Mouse (Mus musculus): ENCODE measurements around the gene Palm3. TPM values are rescaled to one million over a fixed set of nuclear protein-coding genes. Genes with fewer than 3 reads are reported as not detected.

The Palm3 gene
- polyA plus RNA-seq (2014; fragmentation: Nextera tagmentation; extraction: Ambion mirVana), result 3.3 and 3.6 TPM in 2 replicates

DNA sequence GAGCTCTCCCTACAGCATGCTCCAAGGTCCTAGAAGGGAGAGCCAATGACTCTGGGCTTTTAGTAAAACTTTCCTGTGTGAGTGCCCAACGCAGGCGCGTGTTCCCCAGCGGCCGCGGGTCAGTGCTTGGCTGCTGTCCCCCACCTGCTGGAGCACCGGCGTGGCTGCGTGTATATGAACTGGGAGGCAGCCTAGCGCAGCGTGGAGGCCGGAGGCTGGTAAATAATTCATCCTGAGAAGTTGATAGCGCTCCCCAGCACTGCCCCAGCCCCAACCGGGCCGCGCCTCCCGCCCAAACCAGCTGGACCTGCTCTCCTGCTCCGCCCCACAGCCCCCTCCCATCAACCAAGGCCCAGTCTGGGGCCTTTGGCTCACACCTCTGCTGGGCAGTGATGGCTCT, at the start of gene Palm3:
TSS of gene Palm3 (plus strand) at position 376 of the 400 bp plus-strand sequence.
- Histone ChIP-seq H3K4me1 (ENCODE audit: control insufficient read depth, insufficient read depth, low read length) (0 out of 2 replicates have a peak, but pooled peaks cover 5% of the 10 kb centered on the region), H3K4me3 (ENCODE audit: low read depth, low read length) (0 out of 2 replicates have a peak within 1 kb of the TSS, but pooled peaks have one; percentile 2), H3K9ac (ENCODE audit: low read depth, low read length) (no peak within 1 kb of the TSS), H3K9me3 (ENCODE audit: control insufficient read depth, low read length) (no peaks in the 10 kb centered on the region), H3K27ac (replicated peaks; ENCODE audit: low read depth, low read length) (no peak within 1 kb of the TSS), H3K36me3 (ENCODE audit: control insufficient read depth, insufficient read depth, low read length) (no peaks in the 10 kb centered on the region), H3K27me3 (replicated peaks; ENCODE audit: control insufficient read depth, insufficient read depth, low read length) (0 out of 2 replicates have a peak, but pooled peaks cover 7% of the 10 kb centered on the region), H3K4me2 (ENCODE audit: low read depth, low read length) (peak within 1 kb of the TSS; percentile 25)
- WGBS, result 12% methylated on average over 18 of the region's 18 CpGs
- ATAC-seq (ENCODE audit: low read depth) (peak; percentile 50; the same call in 1 of the 2 replicates), DNase-seq (ENCODE audit: low spot score) (no peak)

DNA sequence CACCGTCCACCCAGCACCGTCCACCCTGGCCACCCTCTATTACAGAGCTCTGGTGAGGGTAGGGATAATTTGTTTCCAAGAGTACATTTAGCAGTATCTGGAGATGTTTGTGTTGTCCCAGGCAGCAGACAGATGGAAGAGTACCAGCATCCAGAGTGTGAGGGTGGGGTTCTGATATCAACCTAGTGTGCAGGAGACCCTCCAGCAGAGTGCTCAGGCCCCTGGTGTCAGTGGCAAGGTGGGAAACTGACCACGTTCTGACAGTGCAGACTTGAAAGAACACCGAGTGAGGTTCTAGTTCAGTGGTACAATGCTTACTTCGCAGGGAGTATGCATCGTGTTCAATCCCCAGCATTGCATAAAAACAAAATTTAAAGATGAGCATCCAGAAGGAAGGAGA, 49.6 kb upstream of the Palm3 start:
- H3K9ac ChIP-seq (ENCODE audit: low read depth, low read length), result peak overlapping the region; percentile 79
- peaks cover 10% of the 10 kb centered on the region for H3K4me1 ChIP-seq (ENCODE audit: control insufficient read depth, insufficient read depth, low read length)
- DNase-seq (ENCODE audit: low spot score) (no peak), ATAC-seq (ENCODE audit: low read depth) (no peak)
- H3K9me3 ChIP-seq (ENCODE audit: control insufficient read depth, low read length), result no peaks in the 10 kb centered on the region
- no peaks in the 10 kb centered on the region for H3K27me3 ChIP-seq (replicated peaks; ENCODE audit: control insufficient read depth, insufficient read depth, low read length)
- peak overlapping the region; percentile 88 for H3K4me2 ChIP-seq (ENCODE audit: low read depth, low read length)
- peak overlapping the region; percentile 93 for H3K4me3 ChIP-seq (ENCODE audit: low read depth, low read length)
- WGBS, result 68% methylated on average over 6 of the region's 6 CpGs
- H3K36me3 ChIP-seq (ENCODE audit: control insufficient read depth, insufficient read depth, low read length), result peaks cover 26% of the 10 kb centered on the region
- peak overlapping the region; percentile 65; the same call in 1 of the 2 replicates for H3K27ac ChIP-seq (replicated peaks; ENCODE audit: low read depth, low read length)

- peaks cover 13% of the 10 kb centered on the region for H3K4me1 ChIP-seq (ENCODE audit: control insufficient read depth, insufficient read depth, low read length)
- H3K36me3 ChIP-seq (ENCODE audit: control insufficient read depth, insufficient read depth, low read length), result peaks cover 24% of the 10 kb centered on the region
- H3K9me3 ChIP-seq (ENCODE audit: control insufficient read depth, low read length), result no peaks in the 10 kb centered on the region
- peak within 1 kb of the TSS; percentile 93 for H3K4me3 ChIP-seq (ENCODE audit: low read depth, low read length)
- peak within 1 kb of the TSS; percentile 97 for H3K4me2 ChIP-seq (ENCODE audit: low read depth, low read length)
- WGBS, result 1% methylated on average over 25 of the region's 94 CpGs
- peak within 1 kb of the TSS; percentile 65 for H3K27ac ChIP-seq (replicated peaks; ENCODE audit: low read depth, low read length)
- DNase-seq (ENCODE audit: low spot score) (peak; percentile 100), ATAC-seq (ENCODE audit: low read depth) (peak; percentile 100)
- H3K27me3 ChIP-seq (replicated peaks; ENCODE audit: control insufficient read depth, insufficient read depth, low read length), result no peaks in the 10 kb centered on the region
- peak within 1 kb of the TSS; percentile 86 for H3K9ac ChIP-seq (ENCODE audit: low read depth, low read length)
Observed at GRCm38 (mm10) chr8:83972150-83973120, 48.8 kb upstream of the Palm3 start, which contains the start of gene Prkaca. TSS of gene Prkaca (plus strand) at chr8:83972993.

GRCm38 (mm10) chr8:83973161-83974031, 47.9 kb upstream of the Palm3 start:
- Histone ChIP-seq H3K27me3 (replicated peaks; ENCODE audit: control insufficient read depth, insufficient read depth, low read length) (no peaks in the 10 kb centered on the region), H3K4me3 (ENCODE audit: low read depth, low read length) (peak overlapping the region; percentile 93), H3K9ac (ENCODE audit: low read depth, low read length) (peak overlapping the region; percentile 86), H3K27ac (replicated peaks; ENCODE audit: low read depth, low read length) (peak overlapping the region; percentile 61), H3K4me2 (ENCODE audit: low read depth, low read length) (peak overlapping the region; percentile 97), H3K9me3 (ENCODE audit: control insufficient read depth, low read length) (no peaks in the 10 kb centered on the region), H3K4me1 (ENCODE audit: control insufficient read depth, insufficient read depth, low read length) (peaks cover 16% of the 10 kb centered on the region), H3K36me3 (ENCODE audit: control insufficient read depth, insufficient read depth, low read length) (peaks cover 16% of the 10 kb centered on the region)
- DNase-seq (ENCODE audit: low spot score) (peak; percentile 8), ATAC-seq (ENCODE audit: low read depth) (peak; percentile 10; the same call in 1 of the 2 replicates)
- WGBS, result 4% methylated on average over 30 of the region's 37 CpGs

DNA sequence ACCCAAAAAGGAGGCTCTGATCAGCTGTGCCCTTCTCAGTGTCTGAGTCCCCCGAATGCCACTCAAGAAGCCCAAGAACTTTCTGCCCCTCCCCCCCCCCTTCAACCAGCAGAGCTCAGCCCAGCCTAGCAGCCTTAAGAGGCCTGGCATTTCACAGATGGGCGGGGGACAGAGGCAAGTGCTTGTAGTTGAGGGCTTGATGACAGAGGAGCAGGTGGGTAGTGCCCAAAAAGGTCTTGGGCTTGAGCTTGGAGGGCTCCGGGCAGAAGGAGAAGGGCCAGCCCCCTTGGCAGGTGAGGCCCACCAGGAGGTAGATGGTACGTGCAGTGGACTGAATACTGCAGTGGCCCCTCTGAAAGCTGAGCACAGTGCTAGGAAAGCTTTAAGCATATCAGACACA, 46.8 kb upstream of the Palm3 start:
- peaks cover 5% of the 10 kb centered on the region for H3K36me3 ChIP-seq (ENCODE audit: control insufficient read depth, insufficient read depth, low read length)
- ATAC-seq (ENCODE audit: low read depth) (no peak), DNase-seq (ENCODE audit: low spot score) (no peak)
- no peaks in the 10 kb centered on the region for H3K9me3 ChIP-seq (ENCODE audit: control insufficient read depth, low read length)
- no peak overlapping the region for H3K27ac ChIP-seq (replicated peaks; ENCODE audit: low read depth, low read length)
- no peak overlapping the region for H3K4me3 ChIP-seq (ENCODE audit: low read depth, low read length)
- 78% methylated on average over 4 of the region's 4 CpGs for WGBS
- H3K4me2 ChIP-seq (ENCODE audit: low read depth, low read length), result peak overlapping the region; percentile 97
- peak overlapping the region; percentile 86; the same call in 1 of the 2 replicates for H3K9ac ChIP-seq (ENCODE audit: low read depth, low read length)
- H3K27me3 ChIP-seq (replicated peaks; ENCODE audit: control insufficient read depth, insufficient read depth, low read length), result no peaks in the 10 kb centered on the region
- H3K4me1 ChIP-seq (ENCODE audit: control insufficient read depth, insufficient read depth, low read length), result peaks cover 16% of the 10 kb centered on the region

DNA sequence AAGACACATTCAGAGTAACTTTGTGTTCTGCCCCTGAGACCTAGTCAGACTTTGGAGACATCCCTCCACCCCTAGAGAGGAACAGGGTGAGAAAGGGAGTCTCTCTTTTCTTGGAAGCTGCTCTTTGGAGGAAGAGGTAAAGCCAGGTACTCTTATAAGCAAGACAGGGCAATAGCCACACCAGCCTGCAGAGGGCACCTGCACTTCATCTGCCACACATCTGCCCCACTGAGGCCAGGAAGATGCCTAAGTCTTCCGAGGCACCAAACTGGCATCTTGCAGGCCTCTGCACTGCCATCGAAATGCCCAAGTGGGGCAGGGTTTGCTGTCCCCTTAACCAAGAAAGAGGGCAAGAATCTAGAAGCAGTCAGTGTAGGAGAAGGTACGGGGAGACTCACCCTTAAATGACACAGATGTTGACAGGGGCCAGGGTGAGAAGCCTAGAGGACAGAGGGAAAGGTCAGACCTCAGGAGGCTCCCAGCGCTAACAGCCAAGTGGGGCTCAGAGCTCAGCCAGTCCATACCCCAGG, 45.1 kb upstream of the Palm3 start:
- 83% methylated on average over 4 of the region's 4 CpGs for WGBS
- Histone ChIP-seq H3K36me3 (ENCODE audit: control insufficient read depth, insufficient read depth, low read length) (peaks cover 6% of the 10 kb centered on the region), H3K4me2 (ENCODE audit: low read depth, low read length) (no peak overlapping the region), H3K9me3 (ENCODE audit: control insufficient read depth, low read length) (no peaks in the 10 kb centered on the region), H3K4me1 (ENCODE audit: control insufficient read depth, insufficient read depth, low read length) (peaks cover 16% of the 10 kb centered on the region), H3K27me3 (replicated peaks; ENCODE audit: control insufficient read depth, insufficient read depth, low read length) (no peaks in the 10 kb centered on the region), H3K4me3 (ENCODE audit: low read depth, low read length) (no peak overlapping the region), H3K27ac (replicated peaks; ENCODE audit: low read depth, low read length) (no peak overlapping the region), H3K9ac (ENCODE audit: low read depth, low read length) (no peak overlapping the region)
- DNase-seq (ENCODE audit: low spot score), result no peak
- ATAC-seq (ENCODE audit: low read depth), result no peak

- Histone ChIP-seq H3K4me2 (ENCODE audit: low read depth, low read length) (no peak overlapping the region), H3K27me3 (replicated peaks; ENCODE audit: control insufficient read depth, insufficient read depth, low read length) (no peaks in the 10 kb centered on the region), H3K9ac (ENCODE audit: low read depth, low read length) (no peak overlapping the region), H3K9me3 (ENCODE audit: control insufficient read depth, low read length) (no peaks in the 10 kb centered on the region), H3K4me1 (ENCODE audit: control insufficient read depth, insufficient read depth, low read length) (peaks cover 15% of the 10 kb centered on the region), H3K4me3 (ENCODE audit: low read depth, low read length) (no peak overlapping the region), H3K27ac (replicated peaks; ENCODE audit: low read depth, low read length) (no peak overlapping the region), H3K36me3 (ENCODE audit: control insufficient read depth, insufficient read depth, low read length) (peaks cover 13% of the 10 kb centered on the region)
- WGBS, result 82% methylated on average over 5 of the region's 5 CpGs
- DNase-seq (ENCODE audit: low spot score), result no peak
- ATAC-seq (ENCODE audit: low read depth), result no peak
Observed at GRCm38 (mm10) chr8:83976779-83977350, 44.4 kb upstream of the Palm3 start.

DNA sequence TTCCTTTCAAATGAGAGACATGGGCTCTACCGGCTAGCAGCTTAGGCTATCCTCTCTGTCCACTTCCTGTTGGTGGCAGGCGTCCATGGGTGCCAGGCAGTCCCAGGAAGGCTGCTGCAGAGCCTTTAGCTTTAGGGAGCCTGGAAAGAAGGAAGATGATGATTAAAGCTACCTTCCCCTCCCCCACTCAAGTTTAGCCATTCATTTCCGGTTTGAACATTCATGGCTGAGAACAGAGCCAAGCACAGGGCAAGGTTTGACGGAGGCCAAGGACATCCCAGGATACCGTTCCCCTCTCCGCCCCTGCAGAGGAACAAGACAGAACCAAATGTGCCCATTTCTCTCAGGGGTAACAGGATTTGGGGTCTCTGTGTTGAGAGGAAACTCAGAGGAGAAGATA, 43.6 kb upstream of the Palm3 start:
- DNase-seq (ENCODE audit: low spot score), result no peak
- peaks cover 13% of the 10 kb centered on the region for H3K4me1 ChIP-seq (ENCODE audit: control insufficient read depth, insufficient read depth, low read length)
- H3K36me3 ChIP-seq (ENCODE audit: control insufficient read depth, insufficient read depth, low read length), result peaks cover 21% of the 10 kb centered on the region
- no peak overlapping the region for H3K27ac ChIP-seq (replicated peaks; ENCODE audit: low read depth, low read length)
- no peak overlapping the region for H3K4me2 ChIP-seq (ENCODE audit: low read depth, low read length)
- no peak for ATAC-seq (ENCODE audit: low read depth)
- H3K9ac ChIP-seq (ENCODE audit: low read depth, low read length), result no peak overlapping the region
- H3K27me3 ChIP-seq (replicated peaks; ENCODE audit: control insufficient read depth, insufficient read depth, low read length), result no peaks in the 10 kb centered on the region
- 50% methylated on average over 6 of the region's 6 CpGs for WGBS
- no peaks in the 10 kb centered on the region for H3K9me3 ChIP-seq (ENCODE audit: control insufficient read depth, low read length)
- no peak overlapping the region for H3K4me3 ChIP-seq (ENCODE audit: low read depth, low read length)

Measured in embryonic facial prominence, embryonic 14.5 days (tissue).